Mouse (Mus musculus) myocyte (in vitro differentiated cells): ENCODE data around the gene Gdf3.

ENCODE experiments used
- CEBPB ChIP-seq: IDR thresholded peaks from 2 replicates; pipeline ENCODE4 v1.6.1; 2011; ENCODE audit warnings: mild to moderate bottlenecking, moderate library complexity; ENCODE audit not compliant: poor library complexity, insufficient read depth, severe bottlenecking
- E2F4 ChIP-seq: IDR thresholded peaks from one replicate; pipeline ENCODE4 v1.6.1; 2011; ENCODE audit warnings: mild to moderate bottlenecking, control low read depth, moderate library complexity; ENCODE audit not compliant: insufficient read depth
- MAX ChIP-seq: IDR thresholded peaks from one replicate; pipeline ENCODE4 v1.6.1; 2011; ENCODE audit warnings: low read depth, mild to moderate bottlenecking, control low read depth
- MYOD1 ChIP-seq, 3 experiments: IDR thresholded peaks; one replicate each; pipeline ENCODE4 v1.6.1; 2011; ENCODE audit warnings: control low read depth in 2 of 3, low read depth in 2 of 3, mild to moderate bottlenecking in 2 of 3, moderate library complexity in 1 of 3; ENCODE audit not compliant: insufficient read length in 2 of 3, control insufficient read depth in 1 of 3
- MYOG ChIP-seq, 3 experiments: IDR thresholded peaks; one replicate each; pipeline ENCODE4 v1.6.1; 2011; ENCODE audit warnings: control low read depth in 2 of 3, low read depth in 2 of 3, mild to moderate bottlenecking in 2 of 3; ENCODE audit not compliant: insufficient read length in 2 of 3, control insufficient read depth in 1 of 3, insufficient read depth in 1 of 3
- POLR2A ChIP-seq: IDR thresholded peaks from one replicate; pipeline ENCODE4 v1.6.1; 2011; ENCODE audit warnings: low read depth, mild to moderate bottlenecking, control low read depth, moderate library complexity; ENCODE audit not compliant: insufficient read length
- POLR2AphosphoS2 ChIP-seq: IDR thresholded peaks from one replicate; pipeline ENCODE4 v1.6.1; 2011; ENCODE audit warnings: low read depth, control low read depth; ENCODE audit not compliant: insufficient read length
- REST ChIP-seq: IDR thresholded peaks from one replicate; pipeline ENCODE4 v1.6.1; 2011; ENCODE audit warnings: mild to moderate bottlenecking, control low read depth, moderate library complexity; ENCODE audit not compliant: insufficient read depth, insufficient read length
- SRF ChIP-seq: IDR thresholded peaks from one replicate; pipeline ENCODE4 v1.6.1; 2011; ENCODE audit warnings: low read depth; ENCODE audit not compliant: control insufficient read depth, insufficient read length
- TCF12 ChIP-seq: IDR thresholded peaks from one replicate; pipeline ENCODE4 v1.6.1; 2011; ENCODE audit warnings: mild to moderate bottlenecking, control low read depth; ENCODE audit not compliant: poor library complexity, insufficient read depth, severe bottlenecking
- TCF3 ChIP-seq: IDR thresholded peaks from one replicate; pipeline ENCODE4 v1.6.1; 2011; ENCODE audit warnings: low read depth, control low read depth; ENCODE audit not compliant: insufficient read length

GRCm38 (mm10) chr6:122606661-122607060, 3.2 kb downstream of the Gdf3 start:
- TF ChIP-seq E2F4 (no peak), CEBPB (no peak), POLR2A (no peak), POLR2AphosphoS2 (no peak), SRF (no peak), MYOD1 (IDR thresholded peaks at IDR 0.05; ENCODE audit: control insufficient read depth in 1 of 3, insufficient read length in 2 of 3, low read depth in 2 of 3) (no peak), MAX (no peak), TCF12 (no peak), TCF3 (no peak), REST (no peak), MYOG (IDR thresholded peaks at IDR 0.05; ENCODE audit: control insufficient read depth in 1 of 3, insufficient read depth in 1 of 3, insufficient read length in 2 of 3, low read depth in 2 of 3) (no peak)
